Mouse (Mus musculus): ENCODE measurements around the gene Gm43951. TPM values are rescaled to one million over a fixed set of nuclear protein-coding genes. Genes with fewer than 3 reads are reported as not detected.

Gene Gm43951
- polyA plus RNA-seq, 1 experiment: 2.8 TPM

DNA sequence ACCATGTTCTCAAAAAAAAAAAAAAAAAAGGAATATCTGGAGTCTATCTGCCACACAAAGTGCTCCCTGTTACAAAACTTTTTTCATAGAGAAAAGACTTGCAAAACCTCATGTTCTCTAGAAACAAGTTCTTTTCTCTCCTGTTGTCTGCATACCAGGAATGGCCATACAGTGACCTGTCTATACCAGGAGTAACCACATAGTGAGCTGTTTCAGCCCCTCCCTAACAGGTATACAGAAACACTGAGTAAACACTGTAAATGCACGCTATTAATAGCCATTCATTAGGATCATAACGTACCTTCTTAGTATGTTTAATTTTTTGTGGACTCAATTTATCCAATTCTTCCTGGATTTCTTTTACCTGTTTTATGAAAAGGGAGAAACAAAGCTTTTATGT lies 12.4 kb downstream of the Gm43951 start:
- Histone ChIP-seq H3K27me3 (ENCODE audit: control insufficient read depth, insufficient read depth, low read length) (no peaks in the 10 kb centered on the region), H3K27ac (ENCODE audit: insufficient read depth, low read length) (no peak overlapping the region), H3K4me3 (replicated peaks; ENCODE audit: insufficient read depth, low read depth, low read length) (no peak overlapping the region), H3K4me1 (ENCODE audit: control insufficient read depth, insufficient read depth, low read length) (no peaks in the 10 kb centered on the region)
- TF ChIP-seq CTCF (IDR thresholded peaks at IDR 0.05; ENCODE audit: borderline replicate concordance, insufficient read depth, low read depth, low read length): no peak
- TF ChIP-seq POLR2A (IDR thresholded peaks at IDR 0.05; ENCODE audit: borderline replicate concordance, insufficient read depth, low read length): no peak
- no peak for DNase-seq
- WGBS: 91% methylated on average over 2 of the region's 2 CpGs

DNA sequence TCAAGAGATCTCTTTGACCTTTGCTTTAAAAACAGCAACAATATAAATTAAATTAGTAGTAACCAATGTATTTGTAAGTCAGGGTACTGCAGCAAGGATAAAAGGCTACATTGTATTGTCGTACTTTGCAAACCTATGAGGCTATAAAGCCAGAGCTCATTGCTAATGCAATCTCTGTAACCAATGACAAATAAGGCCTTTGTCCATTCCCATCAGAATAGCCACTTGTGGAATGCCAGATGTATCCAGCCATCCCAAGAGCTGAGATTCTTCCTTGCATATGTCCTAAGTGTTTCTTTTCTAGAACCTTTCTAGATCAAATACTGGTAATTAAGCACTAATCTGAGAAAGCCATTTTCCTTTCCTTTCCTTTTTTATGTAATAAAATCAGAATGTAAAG lies 15.8 kb downstream of the Gm43951 start:
- DNase-seq: no peak
- H3K4me1 ChIP-seq (ENCODE audit: control insufficient read depth, insufficient read depth, low read length): no peaks in the 10 kb centered on the region
- TF ChIP-seq POLR2A (IDR thresholded peaks at IDR 0.05; ENCODE audit: borderline replicate concordance, insufficient read depth, low read length) (no peak), CTCF (IDR thresholded peaks at IDR 0.05; ENCODE audit: borderline replicate concordance, insufficient read depth, low read depth, low read length) (no peak)
- no peak overlapping the region for H3K4me3 ChIP-seq (replicated peaks; ENCODE audit: insufficient read depth, low read depth, low read length)
- H3K27ac ChIP-seq (ENCODE audit: insufficient read depth, low read length): no peak overlapping the region
- no peaks in the 10 kb centered on the region for H3K27me3 ChIP-seq (ENCODE audit: control insufficient read depth, insufficient read depth, low read length)
- 84% methylated on average over 1 of the region's 1 CpGs for WGBS

DNA sequence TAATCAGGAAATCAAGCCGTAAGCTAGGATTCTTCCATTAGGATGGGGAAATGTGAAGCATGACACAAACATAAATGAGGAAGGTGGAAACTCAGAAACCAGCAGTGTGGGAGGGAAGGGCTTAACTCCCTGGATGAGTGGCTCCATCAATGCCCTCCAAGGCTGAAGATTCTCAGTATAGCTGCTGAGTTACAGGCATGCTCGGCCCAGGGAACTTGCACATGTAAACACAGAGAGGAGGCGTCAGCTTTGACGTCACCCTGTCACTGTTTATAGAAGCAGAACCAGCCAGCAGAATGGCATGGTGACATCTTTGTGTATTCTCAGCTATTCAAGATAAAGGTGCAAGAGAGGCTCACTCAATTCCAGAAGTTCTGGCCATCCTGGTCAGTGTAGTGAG lies 22.4 kb downstream of the Gm43951 start:
- H3K27ac ChIP-seq (ENCODE audit: insufficient read depth, low read length): no peak overlapping the region
- no peak for TF ChIP-seq CTCF (IDR thresholded peaks at IDR 0.05; ENCODE audit: borderline replicate concordance, insufficient read depth, low read depth, low read length)
- no peak for TF ChIP-seq POLR2A (IDR thresholded peaks at IDR 0.05; ENCODE audit: borderline replicate concordance, insufficient read depth, low read length)
- no peaks in the 10 kb centered on the region for H3K27me3 ChIP-seq (ENCODE audit: control insufficient read depth, insufficient read depth, low read length)
- H3K4me3 ChIP-seq (replicated peaks; ENCODE audit: insufficient read depth, low read depth, low read length): no peak overlapping the region
- WGBS: 86% methylated on average over 4 of the region's 4 CpGs
- no peak for DNase-seq
- no peaks in the 10 kb centered on the region for H3K4me1 ChIP-seq (ENCODE audit: control insufficient read depth, insufficient read depth, low read length)

DNA sequence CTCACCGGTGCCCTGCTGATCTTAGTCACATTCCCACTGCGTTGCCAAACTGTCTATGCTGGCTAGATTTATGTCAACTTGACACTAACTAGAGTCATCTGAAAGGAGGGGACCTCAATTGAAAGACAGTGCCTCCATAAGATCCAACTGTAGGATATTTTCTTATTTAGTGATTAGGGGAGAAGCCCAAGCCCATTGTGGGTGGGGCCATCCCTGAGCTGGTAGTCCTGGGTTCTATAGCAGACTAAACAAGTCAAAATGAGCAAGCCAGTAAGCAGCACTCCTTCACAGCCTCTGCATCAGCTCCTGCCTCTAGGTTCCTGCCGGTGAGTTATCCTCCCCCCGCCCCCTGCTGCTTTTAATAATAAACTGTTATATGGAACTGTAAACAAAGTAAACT lies 25.5 kb downstream of the Gm43951 start:
- TF ChIP-seq POLR2A (IDR thresholded peaks at IDR 0.05; ENCODE audit: borderline replicate concordance, insufficient read depth, low read length) (no peak), CTCF (IDR thresholded peaks at IDR 0.05; ENCODE audit: borderline replicate concordance, insufficient read depth, low read depth, low read length) (no peak)
- no peaks in the 10 kb centered on the region for H3K4me1 ChIP-seq (ENCODE audit: control insufficient read depth, insufficient read depth, low read length)
- DNase-seq: no peak
- no peak overlapping the region for H3K4me3 ChIP-seq (replicated peaks; ENCODE audit: insufficient read depth, low read depth, low read length)
- 89% methylated on average over 4 of the region's 4 CpGs for WGBS
- no peaks in the 10 kb centered on the region for H3K27me3 ChIP-seq (ENCODE audit: control insufficient read depth, insufficient read depth, low read length)
- H3K27ac ChIP-seq (ENCODE audit: insufficient read depth, low read length): no peak overlapping the region

DNA sequence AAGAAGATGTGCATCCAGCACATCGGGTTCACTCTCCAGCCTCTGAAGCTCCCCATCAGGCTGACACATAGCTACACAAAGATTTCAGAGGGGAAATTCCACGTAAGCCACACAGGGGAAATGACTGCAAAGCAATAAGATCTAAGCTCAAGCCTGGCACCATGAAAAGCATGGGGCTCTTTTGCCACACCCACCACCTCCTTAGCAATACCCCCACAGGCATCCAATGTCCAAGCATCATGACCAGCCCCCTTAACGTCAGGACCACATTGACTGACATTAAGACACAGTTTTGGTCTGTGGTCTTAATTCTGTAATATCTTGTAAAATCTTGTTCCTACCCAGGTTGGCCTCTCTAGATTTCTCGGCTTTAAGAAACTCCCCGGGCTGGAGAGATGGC lies 26.1 kb downstream of the Gm43951 start:
- 91% methylated on average over 5 of the region's 5 CpGs for WGBS
- TF ChIP-seq POLR2A (IDR thresholded peaks at IDR 0.05; ENCODE audit: borderline replicate concordance, insufficient read depth, low read length) (no peak), CTCF (IDR thresholded peaks at IDR 0.05; ENCODE audit: borderline replicate concordance, insufficient read depth, low read depth, low read length) (no peak)

DNA sequence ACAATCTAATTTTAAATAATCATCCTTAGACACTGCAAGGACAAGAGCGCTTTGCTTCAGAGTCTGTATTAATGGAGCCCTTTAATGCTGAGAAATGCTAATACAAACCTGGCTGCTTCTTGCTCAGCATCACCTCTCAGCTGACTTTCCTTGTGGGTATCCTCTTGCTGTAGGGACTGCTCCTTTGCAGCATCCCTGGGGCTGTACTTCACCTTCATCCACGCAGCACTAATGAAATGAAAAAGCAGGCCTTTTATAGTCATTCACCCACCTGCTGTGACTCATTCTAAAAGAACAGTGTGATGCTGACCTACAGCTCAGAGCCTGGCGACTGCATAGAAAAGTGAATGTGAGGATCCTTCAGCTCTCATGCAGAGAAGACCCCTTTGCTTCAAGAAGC lies 30.1 kb downstream of the Gm43951 start:
- WGBS: 39% methylated on average over 3 of the region's 3 CpGs
- DNase-seq: no peak
- no peaks in the 10 kb centered on the region for H3K4me1 ChIP-seq (ENCODE audit: control insufficient read depth, insufficient read depth, low read length)
- no peak overlapping the region for H3K4me3 ChIP-seq (replicated peaks; ENCODE audit: insufficient read depth, low read depth, low read length)
- TF ChIP-seq POLR2A (IDR thresholded peaks at IDR 0.05; ENCODE audit: borderline replicate concordance, insufficient read depth, low read length) (no peak), CTCF (IDR thresholded peaks at IDR 0.05; ENCODE audit: borderline replicate concordance, insufficient read depth, low read depth, low read length) (no peak)
- H3K27ac ChIP-seq (ENCODE audit: insufficient read depth, low read length): no peak overlapping the region
- H3K27me3 ChIP-seq (ENCODE audit: control insufficient read depth, insufficient read depth, low read length): no peaks in the 10 kb centered on the region

More for the DNA sequence above, 26.1 kb downstream of the Gm43951 start:
- DNase-seq: no peak
- Histone ChIP-seq H3K27ac (ENCODE audit: insufficient read depth, low read length) (no peak overlapping the region), H3K27me3 (ENCODE audit: control insufficient read depth, insufficient read depth, low read length) (no peaks in the 10 kb centered on the region), H3K4me3 (replicated peaks; ENCODE audit: insufficient read depth, low read depth, low read length) (no peak overlapping the region), H3K4me1 (ENCODE audit: control insufficient read depth, insufficient read depth, low read length) (no peaks in the 10 kb centered on the region)

DNA sequence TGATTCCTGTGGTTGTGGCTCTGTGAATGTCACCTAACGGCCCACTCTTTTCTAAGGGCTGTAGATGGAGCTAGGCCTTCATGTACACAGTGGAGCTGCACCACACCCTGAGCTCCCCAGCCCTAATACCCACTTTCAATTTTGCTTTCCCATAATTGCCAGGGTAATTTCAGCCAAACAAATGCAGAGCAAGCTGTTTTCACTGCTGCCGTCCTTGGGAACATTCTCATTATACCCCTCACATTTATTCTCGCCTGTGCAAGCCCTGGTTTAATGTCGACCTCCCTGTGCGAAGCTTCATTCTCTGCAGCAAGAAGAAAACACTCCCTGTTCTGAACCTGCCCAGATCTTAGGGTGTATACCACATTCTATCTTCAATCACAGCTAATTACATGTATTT lies 30.7 kb downstream of the Gm43951 start:
- TF ChIP-seq POLR2A (IDR thresholded peaks at IDR 0.05; ENCODE audit: borderline replicate concordance, insufficient read depth, low read length) (no peak), CTCF (IDR thresholded peaks at IDR 0.05; ENCODE audit: borderline replicate concordance, insufficient read depth, low read depth, low read length) (no peak)
- Histone ChIP-seq H3K27me3 (ENCODE audit: control insufficient read depth, insufficient read depth, low read length) (no peaks in the 10 kb centered on the region), H3K4me1 (ENCODE audit: control insufficient read depth, insufficient read depth, low read length) (no peaks in the 10 kb centered on the region), H3K27ac (ENCODE audit: insufficient read depth, low read length) (no peak overlapping the region), H3K4me3 (replicated peaks; ENCODE audit: insufficient read depth, low read depth, low read length) (no peak overlapping the region)
- no peak for DNase-seq
- WGBS: 89% methylated on average over 5 of the region's 5 CpGs

DNA sequence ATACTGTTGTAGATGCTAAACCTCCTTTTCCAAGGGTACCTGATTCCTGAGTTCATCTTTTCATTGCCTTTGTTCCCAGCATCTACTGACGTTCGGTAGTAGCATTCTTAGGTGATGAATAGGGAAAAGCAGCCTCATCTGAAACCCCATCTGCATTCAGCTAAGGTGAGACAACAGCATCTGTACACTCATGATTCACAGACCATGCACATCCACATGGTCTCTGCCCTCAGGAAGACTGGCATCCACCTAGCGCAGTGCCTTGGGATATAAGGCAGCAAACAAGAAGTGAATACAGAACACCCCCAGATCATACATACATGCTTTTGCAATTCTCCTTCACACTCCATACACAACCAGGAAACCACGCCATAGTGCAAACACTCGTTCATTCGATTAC lies 31.9 kb downstream of the Gm43951 start:
- Histone ChIP-seq H3K4me3 (replicated peaks; ENCODE audit: insufficient read depth, low read depth, low read length) (no peak overlapping the region), H3K27me3 (ENCODE audit: control insufficient read depth, insufficient read depth, low read length) (no peaks in the 10 kb centered on the region), H3K27ac (ENCODE audit: insufficient read depth, low read length) (no peak overlapping the region), H3K4me1 (ENCODE audit: control insufficient read depth, insufficient read depth, low read length) (no peaks in the 10 kb centered on the region)
- TF ChIP-seq POLR2A (IDR thresholded peaks at IDR 0.05; ENCODE audit: borderline replicate concordance, insufficient read depth, low read length) (no peak), CTCF (IDR thresholded peaks at IDR 0.05; ENCODE audit: borderline replicate concordance, insufficient read depth, low read depth, low read length) (no peak)
- no peak for DNase-seq
- WGBS: 94% methylated on average over 6 of the region's 6 CpGs

Measured in cerebellum, adult 2 months (tissue).